ENCODE assay signal across 8 mouse cellular contexts in genomic region chr3:94480291-94480884, GRCm38 (mm10). TPM values are rescaled to one million over a fixed set of nuclear protein-coding genes. Genes with fewer than 3 reads are reported as not detected.
DNase-seq lines count a peak whose midpoint lies in the region; ATAC-seq and TF ChIP-seq lines count a peak whose summit lies in the region.

TSS of gene Riiad1 (minus strand) at chr3:94480341.

- no peaks in the 10 kb centered on the region for H3K9me3 ChIP-seq in lung, postnatal 0 days (ENCODE audit: low read length)
- H3K9me3 ChIP-seq in limb, embryonic 10.5 days (replicated peaks) = no peaks in the 10 kb centered on the region
- H3K9me3 ChIP-seq in stomach, embryonic 16.5 days (replicated peaks; ENCODE audit: control insufficient read depth, low read length) = no peaks in the 10 kb centered on the region

- WGBS in lung, postnatal 0 days = 8% methylated on average over 16 of the region's 16 CpGs
- WGBS in limb, embryonic 10.5 days = 5% methylated on average over 16 of the region's 16 CpGs
- WGBS in stomach, embryonic 16.5 days = 15% methylated on average over 16 of the region's 16 CpGs

- H3K36me3 ChIP-seq in lung, postnatal 0 days (ENCODE audit: insufficient read depth, low read length) = no peaks in the 10 kb centered on the region
- no peaks in the 10 kb centered on the region for H3K36me3 ChIP-seq in limb, embryonic 10.5 days
- H3K36me3 ChIP-seq in stomach, embryonic 16.5 days (ENCODE audit: control insufficient read depth, insufficient read depth, low read length) = no peaks in the 10 kb centered on the region

- no peak within 1 kb of the TSS for H3K4me2 ChIP-seq in lung, postnatal 0 days (replicated peaks; ENCODE audit: low read depth, low read length)
- peak within 1 kb of the TSS; percentile 43 for H3K4me2 ChIP-seq in stomach, embryonic 16.5 days (ENCODE audit: low read depth, low read length)

- no peak within 1 kb of the TSS for H3K27ac ChIP-seq in lung, postnatal 0 days (ENCODE audit: low read length)
- no peak within 1 kb of the TSS for H3K27ac ChIP-seq in limb, embryonic 10.5 days
- H3K27ac ChIP-seq in stomach, embryonic 16.5 days (ENCODE audit: low read length) = no peak within 1 kb of the TSS

- no peaks in the 10 kb centered on the region for H3K4me1 ChIP-seq in lung, postnatal 0 days (ENCODE audit: insufficient read depth, low read depth, low read length)
- peaks cover 61% of the 10 kb centered on the region for H3K4me1 ChIP-seq in limb, embryonic 10.5 days
- H3K4me1 ChIP-seq in stomach, embryonic 16.5 days (ENCODE audit: control insufficient read depth, insufficient read depth, low read length) = no peaks in the 10 kb centered on the region

- DNase-seq in embryo, embryonic 10 days (ENCODE audit: low spot score) = peak; percentile 29
- DNase-seq in embryo, embryonic 9.5 days (ENCODE audit: extremely low spot score) = no peak
- DNase-seq in lung, postnatal 0 days (ENCODE audit: low spot score) = no peak
- no peak for DNase-seq in lung, postnatal 4 days
- DNase-seq in limb, embryonic 10.5 days (ENCODE audit: low spot score) = no peak
- DNase-seq in thymus, postnatal 25 days = no peak
- DNase-seq in urinary bladder, postnatal 25 days (ENCODE audit: low spot score) = no peak

- no peak within 1 kb of the TSS for H3K4me3 ChIP-seq in lung, postnatal 0 days (ENCODE audit: low read depth, low read length)
- peak within 1 kb of the TSS; percentile 20; the same call in 1 of the 2 replicates for H3K4me3 ChIP-seq in limb, embryonic 10.5 days
- H3K4me3 ChIP-seq in stomach, embryonic 16.5 days (replicated peaks; ENCODE audit: low read length) = peak within 1 kb of the TSS; percentile 23

- 0 out of 2 replicates have a peak, but pooled peaks cover 5% of the 10 kb centered on the region for H3K27me3 ChIP-seq in lung, postnatal 0 days (replicated peaks; ENCODE audit: insufficient read depth, low read length)
- H3K27me3 ChIP-seq in limb, embryonic 10.5 days (ENCODE audit: low read depth, poor library complexity, severe bottlenecking) = peaks cover 48% of the 10 kb centered on the region
- peaks cover 4% of the 10 kb centered on the region; the same call in 1 of the 2 replicates for H3K27me3 ChIP-seq in stomach, embryonic 16.5 days (ENCODE audit: control insufficient read depth, insufficient read depth, low read length)

- no peak for TF ChIP-seq CTCF in lung, postnatal 0 days (IDR thresholded peaks at IDR 0.05)

- ATAC-seq in lung, postnatal 0 days = no peak
- ATAC-seq in stomach, embryonic 16.5 days (ENCODE audit: insufficient read depth, low FRiP score) = no peak

- no peak for TF ChIP-seq EP300 in lung, postnatal 0 days (IDR thresholded peaks at IDR 0.05)

- H3K9ac ChIP-seq in lung, postnatal 0 days (replicated peaks; ENCODE audit: low read depth) = no peak within 1 kb of the TSS
- peak within 1 kb of the TSS; percentile 11; the same call in 1 of the 2 replicates for H3K9ac ChIP-seq in stomach, embryonic 16.5 days (ENCODE audit: low read length)

RNA-seq across cellular contexts. Expression of gene Riiad1, which starts in this region (rescaled TPM):
- polyA plus RNA-seq in lung, postnatal 0 days (2015; fragmentation: Nextera tagmentation; extraction: Ambion mirVana) = 28.7 and 32.9 TPM in 2 replicates
- polyA plus RNA-seq in limb, embryonic 10.5 days (2016; fragmentation: Nextera tagmentation; extraction: Ambion mirVana) = 1.4 and 1.8 TPM in 2 replicates
- 1.6 and 3.4 TPM in 2 replicates for polyA plus RNA-seq in stomach, embryonic 16.5 days (2015; fragmentation: Nextera tagmentation; extraction: Ambion mirVana)
